Mouse (Mus musculus) left cerebral cortex, postnatal 25 days (tissue): ENCODE data around the gene Duxbl1. TPM values are rescaled to one million over a fixed set of nuclear protein-coding genes. Genes with fewer than 3 reads are reported as not detected.
"Not testable (repeated sequence)": the region's sequence is repeated elsewhere in the genome, so short reads cannot be mapped to it uniquely, and the experiment has no call there.

Experiments used
- DNase-seq, 2 experiments: peaks; one replicate each; pipeline ENCODE4 v3.0.0; 2022; ENCODE audit warnings: low spot score in 2 of 2, mixed read lengths in 1 of 2
- intact Hi-C: fragments of 180-260 bp; cut with DNase I; formaldehyde crosslinking; loops from one replicate; pipeline ENCODE4 v1.15.1; 2025
- total RNA-seq, 2 experiments: library from RNA; stranded (reverse); gene quantifications; 2 replicates each; pipeline ENCODE4 v1.2.3; 2021

Gene Duxbl1
- total RNA-seq, result under 1 TPM; 0.64 to 0.73 TPM

- intact Hi-C loops, result not testable (repeated sequence)
These were observed at the start of gene Duxbl1 for GRCm38 (mm10) chr14:25978371-25979241. TSS of gene Duxbl1 (plus strand) at chr14:25978577.

GRCm38 (mm10) chr14:25936867-25937630, 41.3 kb upstream of the Duxbl1 start:
- DNase-seq, intact Hi-C loops: not testable (repeated sequence)

More at GRCm38 (mm10) chr14:25978371-25979241, at the start of gene Duxbl1:
- DNase-seq, result not testable (repeated sequence)

- DNase-seq, intact Hi-C loops: not testable (repeated sequence)
These were observed 40.4 kb upstream of the Duxbl1 start, which contains the start of gene Cphx1 for GRCm38 (mm10) chr14:25938004-25938403. TSS of gene Cphx1 (plus strand) at chr14:25938304.

GRCm38 (mm10) chr14:25957861-25958260, 20.5 kb upstream of the Duxbl1 start:
- DNase-seq, intact Hi-C loops: not testable (repeated sequence)

GRCm38 (mm10) chr14:25979242-25979941, 1.0 kb downstream of the Duxbl1 start:
- intact Hi-C loops, DNase-seq: not testable (repeated sequence)

GRCm38 (mm10) chr14:25981880-25982279, 3.5 kb downstream of the Duxbl1 start:
- DNase-seq, intact Hi-C loops: not testable (repeated sequence)

- DNase-seq, intact Hi-C loops: not testable (repeated sequence)
These were observed 29.1 kb downstream of the Duxbl1 start for GRCm38 (mm10) chr14:26007462-26007861.

- intact Hi-C loops, DNase-seq: not testable (repeated sequence)
These were observed 38.0 kb downstream of the Duxbl1 start for GRCm38 (mm10) chr14:26016414-26016813.

- intact Hi-C loops, DNase-seq: not testable (repeated sequence)
These were observed 43.2 kb downstream of the Duxbl1 start for GRCm38 (mm10) chr14:26021555-26021954.

- intact Hi-C loops, DNase-seq: not testable (repeated sequence)
These were observed 44.5 kb downstream of the Duxbl1 start for GRCm38 (mm10) chr14:26022831-26023230.

GRCm38 (mm10) chr14:26025653-26026052, 47.3 kb downstream of the Duxbl1 start:
- intact Hi-C loops, result not testable (repeated sequence)

GRCm38 (mm10) chr14:26034364-26034763, 56.0 kb downstream of the Duxbl1 start:
- intact Hi-C loops, result not testable (repeated sequence)

More at GRCm38 (mm10) chr14:26025653-26026052, 47.3 kb downstream of the Duxbl1 start:
- DNase-seq, result not testable (repeated sequence)

GRCm38 (mm10) chr14:26035439-26035838, 57.1 kb downstream of the Duxbl1 start:
- DNase-seq, intact Hi-C loops: not testable (repeated sequence)

More at GRCm38 (mm10) chr14:26034364-26034763, 56.0 kb downstream of the Duxbl1 start:
- not testable (repeated sequence) for DNase-seq

Other genes with a start within 250 kb of the Duxbl1 start
- 10 to 100 TPM; 45.7 to 51.3 TPM for gene Zcchc24, start 209.5 kb upstream of the Duxbl1 start, total RNA-seq
- 10 to 100 TPM; 29.8 to 34.8 TPM for gene Anxa11, start 136.4 kb upstream of the Duxbl1 start, total RNA-seq
- not detected for gene Plac9a, start 75.5 kb upstream of the Duxbl1 start, total RNA-seq
- 10 to 100 TPM in 1 of 2 experiments, 1 to 10 TPM in 1; 5.7 to 11.0 TPM for gene Tmem254a, start 50.9 kb upstream of the Duxbl1 start, total RNA-seq
- not detected for gene Cphx1, start 40.3 kb upstream of the Duxbl1 start, total RNA-seq
- 1 to 10 TPM; 2.9 to 5.4 TPM for gene Gm9780, start 64.1 kb downstream of the Duxbl1 start, total RNA-seq
- gene Tmem254c, start 88.8 kb downstream of the Duxbl1 start, total RNA-seq, result 10 to 100 TPM; 26.8 to 34.2 TPM
- gene Cphx2, start 102.9 kb downstream of the Duxbl1 start, total RNA-seq, result not detected
- not detected for gene Cphx3, start 103.7 kb downstream of the Duxbl1 start, total RNA-seq
- gene Duxbl2, start 139.8 kb downstream of the Duxbl1 start, total RNA-seq, result under 1 TPM; 0.43 to 0.78 TPM
- 1 to 10 TPM; 5.3 to 7.6 TPM for gene Plac9b, start 203.9 kb downstream of the Duxbl1 start, total RNA-seq
- 10 to 100 TPM; 18.1 to 24.7 TPM for gene Tmem254b, start 228.5 kb downstream of the Duxbl1 start, total RNA-seq